Mouse (Mus musculus) brain, embryonic 14.5 days (tissue): ENCODE results near the gene Fam117a.

ENCODE experiments used
- CTCF ChIP-seq: fragments of 200-500 bp; IDR thresholded peaks from 2 replicates; pipeline ENCODE4 v1.5.1; 2012; ENCODE audit warnings: inconsistent platforms, mild to moderate bottlenecking, moderate library complexity, borderline replicate concordance; ENCODE audit not compliant: insufficient read depth, insufficient read length; ENCODE audit errors: extremely low read depth
- POLR2A ChIP-seq: fragments of 200-500 bp; IDR thresholded peaks from 2 replicates; pipeline ENCODE4 v1.6.1; 2012; ENCODE audit warnings: mild to moderate bottlenecking, inconsistent platforms, borderline replicate concordance; ENCODE audit not compliant: poor library complexity, insufficient read depth, insufficient read length, severe bottlenecking; ENCODE audit errors: extremely low read depth

- TF ChIP-seq CTCF (no peak), POLR2A (no peak)
These were observed 43.7 kb upstream of the Fam117a start for GRCm38 (mm10) chr11:95293017-95293624.
